Mouse (Mus musculus) limb, embryonic 11.5 days (tissue): ENCODE measurements at regions not wholly inside any gene's neighbourhood (a gene's known extent, or its start where the extent isn't known, plus 50 kb on each side); places are given as distances from the start of the nearest gene placed in this dataset.

Experiments used
- ATAC-seq: fragments of 200-750 bp; cut with Nextera tagmentation; 2 replicates; pipeline ENCODE4 v1.8.0; 2017; ENCODE audit warnings: low read depth; ENCODE audit not compliant: insufficient number of reproducible peaks, low FRiP score, low TSS enrichment
- DNase-seq: peaks from one replicate; pipeline ENCODE4 v3.0.0-alpha.2; 2015; ENCODE audit warnings: low spot score
- H3K27ac ChIP-seq: fragments of 300-500 bp; sonication (generic); replicated peaks from 2 replicates; pipeline ENCODE4 v1.5.1; 2014; ENCODE audit warnings: low read depth, mild to moderate bottlenecking, low read length
- H3K27me3 ChIP-seq: fragments of 300-500 bp; sonication (generic); 2 replicates; pipeline ENCODE4 v1.6.1; 2014; ENCODE audit warnings: mild to moderate bottlenecking, low read length, mixed read lengths; ENCODE audit not compliant: control insufficient read depth, insufficient read depth
- H3K36me3 ChIP-seq: fragments of 300-500 bp; sonication (generic); 2 replicates; pipeline ENCODE4 v1.6.1; 2014; ENCODE audit warnings: mild to moderate bottlenecking, low read length, moderate library complexity, mixed read lengths; ENCODE audit not compliant: control insufficient read depth, insufficient read depth
- H3K4me1 ChIP-seq: fragments of 300-500 bp; sonication (generic); 2 replicates; pipeline ENCODE4 v1.6.1; 2014; ENCODE audit warnings: low read length, mixed read lengths; ENCODE audit not compliant: control insufficient read depth, insufficient read depth
- H3K4me2 ChIP-seq: fragments of 300-500 bp; sonication (generic); 2 replicates; pipeline ENCODE4 v1.6.1; 2014; ENCODE audit warnings: low read depth, mild to moderate bottlenecking, moderate library complexity; ENCODE audit not compliant: severe bottlenecking
- H3K4me3 ChIP-seq: fragments of 300-500 bp; sonication (generic); 2 replicates; pipeline ENCODE4 v1.5.1; 2014; ENCODE audit warnings: low read depth, low read length
- H3K9ac ChIP-seq: fragments of 300-500 bp; sonication (generic); 2 replicates; pipeline ENCODE4 v1.6.1; 2014; ENCODE audit warnings: mild to moderate bottlenecking, low read length
- H3K9me3 ChIP-seq: fragments of 300-500 bp; sonication (generic); 2 replicates; pipeline ENCODE4 v1.6.1; 2016; ENCODE audit warnings: low read length; ENCODE audit not compliant: control insufficient read depth
- WGBS: fragments of 180-500 bp; shearing (Covaris S2); extraction: QIAGEN DNeasy Blood & Tissue Kit; methylation state at CpG from one replicate; pipeline ENCODE4 v1.1.7; 2014; 5-methylcytosine and 5-hydroxymethylcytosine counted together

GRCm38 (mm10) chr4:11869721-11870120 is 111.3 kb downstream of the Gm10604 start:
- ATAC-seq, result no peak
- H3K4me2 ChIP-seq, result no peak overlapping the region
- no peaks in the 10 kb centered on the region for H3K27me3 ChIP-seq
- H3K36me3 ChIP-seq, result no peaks in the 10 kb centered on the region
- 89% methylated on average over 5 of the region's 5 CpGs for WGBS
- no peak overlapping the region for H3K27ac ChIP-seq
- no peak overlapping the region for H3K9ac ChIP-seq
- no peak overlapping the region for H3K4me3 ChIP-seq
- DNase-seq, result no peak
- no peaks in the 10 kb centered on the region for H3K4me1 ChIP-seq
- no peaks in the 10 kb centered on the region for H3K9me3 ChIP-seq

- Histone ChIP-seq H3K4me2 (no peak overlapping the region), H3K36me3 (no peaks in the 10 kb centered on the region), H3K27me3 (no peaks in the 10 kb centered on the region), H3K4me1 (no peaks in the 10 kb centered on the region), H3K9me3 (no peaks in the 10 kb centered on the region), H3K27ac (no peak overlapping the region), H3K4me3 (no peak overlapping the region), H3K9ac (no peak overlapping the region)
- 93% methylated on average over 1 of the region's 1 CpGs for WGBS
- DNase-seq, result no peak
- ATAC-seq, result no peak
Measured at GRCm38 (mm10) chr4:11868565-11868964, 112.5 kb downstream of the Gm10604 start.
